In genomic region chr2:84019519-84020305, GRCm38 (mm10) we compare ENCODE assay signal across 11 mouse cellular contexts. TPM values are rescaled to one million over a fixed set of nuclear protein-coding genes. Genes with fewer than 3 reads are reported as not detected.
DNase-seq lines count a peak whose midpoint lies in the region; ATAC-seq lines count a peak whose summit lies in the region.
"Had no signal": no experiment of that assay in that cellular context is flagged by ENCODE, and none has a peak within 500 bp of the region (broad histone marks: within the 10 kb centered on the region; RNA-seq: fewer than 3 reads in every experiment).

No protein-coding gene starts in this region.

- no peak overlapping the region for H3K4me2 ChIP-seq in embryonic facial prominence, embryonic 14.5 days (ENCODE audit: low read depth, low read length)
- H3K4me2 ChIP-seq in intestine, embryonic 15.5 days (replicated peaks) = no peak overlapping the region
- H3K4me2 ChIP-seq in liver, embryonic 16.5 days (ENCODE audit: low read depth, low read length) = no peak overlapping the region
- H3K4me2 ChIP-seq: neural tube, embryonic 13.5 days had no signal

- ATAC-seq in embryonic facial prominence, embryonic 14.5 days (ENCODE audit: low read depth) = no peak
- peak; percentile 78 for ATAC-seq in intestine, embryonic 15.5 days
- peak; percentile 67 for ATAC-seq in liver, embryonic 16.5 days (ENCODE audit: low read depth)

- H3K36me3 ChIP-seq in embryonic facial prominence, embryonic 14.5 days (ENCODE audit: control insufficient read depth, insufficient read depth, low read length) = no peaks in the 10 kb centered on the region
- no peaks in the 10 kb centered on the region for H3K36me3 ChIP-seq in embryonic facial prominence, embryonic 10.5 days (replicated peaks)
- no peaks in the 10 kb centered on the region for H3K36me3 ChIP-seq in intestine, embryonic 15.5 days
- no peaks in the 10 kb centered on the region for H3K36me3 ChIP-seq in liver, embryonic 16.5 days (ENCODE audit: control insufficient read depth, insufficient read depth)
- H3K36me3 ChIP-seq in hindbrain, embryonic 10.5 days = no peaks in the 10 kb centered on the region
- H3K36me3 ChIP-seq: neural tube, embryonic 13.5 days had no signal

- peaks cover 2% of the 10 kb centered on the region; the same call in 1 of the 2 replicates for H3K4me1 ChIP-seq in embryonic facial prominence, embryonic 14.5 days (ENCODE audit: control insufficient read depth, insufficient read depth, low read length)
- 0 out of 2 replicates have a peak, but pooled peaks cover 3% of the 10 kb centered on the region for H3K4me1 ChIP-seq in embryonic facial prominence, embryonic 10.5 days
- H3K4me1 ChIP-seq in intestine, embryonic 15.5 days (replicated peaks) = no peaks in the 10 kb centered on the region; the same call in 1 of the 2 replicates
- peaks cover 8% of the 10 kb centered on the region for H3K4me1 ChIP-seq in liver, embryonic 16.5 days (ENCODE audit: control insufficient read depth, low read depth, low read length)
- H3K4me1 ChIP-seq in hindbrain, embryonic 10.5 days (replicated peaks) = no peaks in the 10 kb centered on the region
- H3K4me1 ChIP-seq: neural tube, embryonic 13.5 days had no signal

- peak; percentile 45 for DNase-seq in embryonic facial prominence, embryonic 14.5 days (ENCODE audit: low spot score)
- no peak for DNase-seq in embryonic facial prominence, embryonic 10.5 days (ENCODE audit: low spot score)
- peak; percentile 55 for DNase-seq in thymus, postnatal 0 days (ENCODE audit: low spot score)
- DNase-seq in layer of hippocampus, adult 11-12 months (ENCODE audit: low spot score) = no peak
- DNase-seq in hindbrain, embryonic 10.5 days (ENCODE audit: low spot score) = no peak
- DNase-seq in layer of hippocampus, adult 9-11 months = no peak
- DNase-seq: cerebellum, adult 11-12 months had no signal

- no peaks in the 10 kb centered on the region for H3K27me3 ChIP-seq in embryonic facial prominence, embryonic 14.5 days (replicated peaks; ENCODE audit: control insufficient read depth, insufficient read depth, low read length)
- H3K27me3 ChIP-seq in embryonic facial prominence, embryonic 10.5 days (replicated peaks; ENCODE audit: low read depth, poor library complexity, severe bottlenecking) = no peaks in the 10 kb centered on the region
- no peaks in the 10 kb centered on the region for H3K27me3 ChIP-seq in intestine, embryonic 15.5 days (replicated peaks)
- H3K27me3 ChIP-seq in liver, embryonic 16.5 days (ENCODE audit: control insufficient read depth, insufficient read depth, low read depth, low read length) = no peaks in the 10 kb centered on the region
- no peaks in the 10 kb centered on the region for H3K27me3 ChIP-seq in hindbrain, embryonic 10.5 days (ENCODE audit: insufficient read depth, poor library complexity, severe bottlenecking)
- H3K27me3 ChIP-seq: neural tube, embryonic 13.5 days had no signal

- no peaks in the 10 kb centered on the region for H3K9me3 ChIP-seq in embryonic facial prominence, embryonic 14.5 days (ENCODE audit: control insufficient read depth, low read length)
- H3K9me3 ChIP-seq in embryonic facial prominence, embryonic 10.5 days = no peaks in the 10 kb centered on the region
- no peaks in the 10 kb centered on the region for H3K9me3 ChIP-seq in intestine, embryonic 15.5 days
- H3K9me3 ChIP-seq in liver, embryonic 16.5 days (replicated peaks; ENCODE audit: control insufficient read depth, low read length) = no peaks in the 10 kb centered on the region
- no peaks in the 10 kb centered on the region for H3K9me3 ChIP-seq in hindbrain, embryonic 10.5 days
- H3K9me3 ChIP-seq: neural tube, embryonic 13.5 days had no signal

- H3K9ac ChIP-seq in embryonic facial prominence, embryonic 14.5 days (ENCODE audit: low read depth, low read length) = no peak overlapping the region
- H3K9ac ChIP-seq in intestine, embryonic 15.5 days = no peak overlapping the region
- no peak overlapping the region for H3K9ac ChIP-seq in liver, embryonic 16.5 days (ENCODE audit: low read depth, low read length)
- H3K9ac ChIP-seq: neural tube, embryonic 13.5 days had no signal

- no peak overlapping the region for H3K27ac ChIP-seq in embryonic facial prominence, embryonic 14.5 days (replicated peaks; ENCODE audit: low read depth, low read length)
- no peak overlapping the region for H3K27ac ChIP-seq in embryonic facial prominence, embryonic 10.5 days (replicated peaks)
- no peak overlapping the region for H3K27ac ChIP-seq in intestine, embryonic 15.5 days
- no peak overlapping the region for H3K27ac ChIP-seq in liver, embryonic 16.5 days (ENCODE audit: low read length)
- H3K27ac ChIP-seq in hindbrain, embryonic 10.5 days = no peak overlapping the region
- H3K27ac ChIP-seq: neural tube, embryonic 13.5 days had no signal

- no peak overlapping the region for H3K4me3 ChIP-seq in embryonic facial prominence, embryonic 14.5 days (ENCODE audit: low read depth, low read length)
- H3K4me3 ChIP-seq in embryonic facial prominence, embryonic 10.5 days = no peak overlapping the region
- no peak overlapping the region for H3K4me3 ChIP-seq in intestine, embryonic 15.5 days (replicated peaks)
- no peak overlapping the region for H3K4me3 ChIP-seq in liver, embryonic 16.5 days (ENCODE audit: low read depth, low read length)
- no peak overlapping the region for H3K4me3 ChIP-seq in hindbrain, embryonic 10.5 days
- H3K4me3 ChIP-seq: neural tube, embryonic 13.5 days had no signal

- 63% methylated on average over 8 of the region's 8 CpGs for WGBS in embryonic facial prominence, embryonic 14.5 days
- WGBS in embryonic facial prominence, embryonic 10.5 days = 73% methylated on average over 8 of the region's 8 CpGs
- WGBS in intestine, embryonic 15.5 days = 66% methylated on average over 8 of the region's 8 CpGs
- 22% methylated on average over 8 of the region's 8 CpGs for WGBS in liver, embryonic 16.5 days (ENCODE audit: insufficient replicate concordance)
- WGBS in hindbrain, embryonic 10.5 days = 78% methylated on average over 8 of the region's 8 CpGs

RNA-seq across cellular contexts. Expression of gene Gm13691, which starts 29.4 kb away (rescaled TPM):
- polyA plus RNA-seq in embryonic facial prominence, embryonic 14.5 days (2014; fragmentation: Nextera tagmentation; extraction: Ambion mirVana) = not detected in 2 replicates
- polyA plus RNA-seq in embryonic facial prominence, embryonic 10.5 days (2016; fragmentation: Nextera tagmentation; extraction: Ambion mirVana) = not detected in 2 replicates
- polyA plus RNA-seq in intestine, embryonic 15.5 days (2015; fragmentation: Nextera tagmentation; extraction: Ambion mirVana) = not detected in 2 replicates
- polyA plus RNA-seq in liver, embryonic 16.5 days (2015; fragmentation: Nextera tagmentation; extraction: Ambion mirVana) = not detected in 2 replicates
- not detected in 2 replicates for polyA plus RNA-seq in thymus, postnatal 0 days (2015; fragmentation: Nextera tagmentation; extraction: Ambion mirVana)
- polyA plus RNA-seq in hindbrain, embryonic 10.5 days (2016; fragmentation: Nextera tagmentation; extraction: Ambion mirVana) = not detected in 2 replicates
- polyA plus RNA-seq: gonadal fat pad, adult 2 months; neural tube, embryonic 13.5 days had no signal

RNA-seq across cellular contexts. Expression of gene Gm13697, which starts 35.2 kb away (rescaled TPM):
- not detected in 2 replicates for polyA plus RNA-seq in embryonic facial prominence, embryonic 14.5 days (2014; fragmentation: Nextera tagmentation; extraction: Ambion mirVana)
- not detected in 2 replicates for polyA plus RNA-seq in embryonic facial prominence, embryonic 10.5 days (2016; fragmentation: Nextera tagmentation; extraction: Ambion mirVana)
- not detected in 2 replicates for polyA plus RNA-seq in intestine, embryonic 15.5 days (2015; fragmentation: Nextera tagmentation; extraction: Ambion mirVana)
- not detected in 2 replicates for polyA plus RNA-seq in liver, embryonic 16.5 days (2015; fragmentation: Nextera tagmentation; extraction: Ambion mirVana)
- polyA plus RNA-seq in thymus, postnatal 0 days (2015; fragmentation: Nextera tagmentation; extraction: Ambion mirVana) = not detected in 2 replicates
- not detected in 2 replicates for polyA plus RNA-seq in hindbrain, embryonic 10.5 days (2016; fragmentation: Nextera tagmentation; extraction: Ambion mirVana)
- polyA plus RNA-seq: gonadal fat pad, adult 2 months; neural tube, embryonic 13.5 days had no signal

RNA-seq across cellular contexts. Expression of gene Gm13694, which starts 41.0 kb away (rescaled TPM):
- not detected in 2 replicates for polyA plus RNA-seq in embryonic facial prominence, embryonic 14.5 days (2014; fragmentation: Nextera tagmentation; extraction: Ambion mirVana)
- not detected in 2 replicates for polyA plus RNA-seq in embryonic facial prominence, embryonic 10.5 days (2016; fragmentation: Nextera tagmentation; extraction: Ambion mirVana)
- not detected in 2 replicates for polyA plus RNA-seq in intestine, embryonic 15.5 days (2015; fragmentation: Nextera tagmentation; extraction: Ambion mirVana)
- not detected in 2 replicates for polyA plus RNA-seq in liver, embryonic 16.5 days (2015; fragmentation: Nextera tagmentation; extraction: Ambion mirVana)
- polyA plus RNA-seq in thymus, postnatal 0 days (2015; fragmentation: Nextera tagmentation; extraction: Ambion mirVana) = not detected in 2 replicates
- polyA plus RNA-seq in hindbrain, embryonic 10.5 days (2016; fragmentation: Nextera tagmentation; extraction: Ambion mirVana) = not detected in 2 replicates
- polyA plus RNA-seq: gonadal fat pad, adult 2 months; neural tube, embryonic 13.5 days had no signal

RNA-seq across cellular contexts. Expression of gene Gm13696, which starts 46.8 kb away (rescaled TPM):
- polyA plus RNA-seq in embryonic facial prominence, embryonic 14.5 days (2014; fragmentation: Nextera tagmentation; extraction: Ambion mirVana) = not detected in 2 replicates
- polyA plus RNA-seq in embryonic facial prominence, embryonic 10.5 days (2016; fragmentation: Nextera tagmentation; extraction: Ambion mirVana) = not detected in 2 replicates
- polyA plus RNA-seq in intestine, embryonic 15.5 days (2015; fragmentation: Nextera tagmentation; extraction: Ambion mirVana) = not detected in 2 replicates
- not detected in 2 replicates for polyA plus RNA-seq in liver, embryonic 16.5 days (2015; fragmentation: Nextera tagmentation; extraction: Ambion mirVana)
- polyA plus RNA-seq in thymus, postnatal 0 days (2015; fragmentation: Nextera tagmentation; extraction: Ambion mirVana) = not detected in 2 replicates
- polyA plus RNA-seq in hindbrain, embryonic 10.5 days (2016; fragmentation: Nextera tagmentation; extraction: Ambion mirVana) = not detected in 2 replicates
- polyA plus RNA-seq: gonadal fat pad, adult 2 months; neural tube, embryonic 13.5 days had no signal

RNA-seq across cellular contexts. Expression of gene Gm13695, which starts 52.6 kb away (rescaled TPM):
- not detected in 2 replicates for polyA plus RNA-seq in embryonic facial prominence, embryonic 14.5 days (2014; fragmentation: Nextera tagmentation; extraction: Ambion mirVana)
- not detected in 2 replicates for polyA plus RNA-seq in embryonic facial prominence, embryonic 10.5 days (2016; fragmentation: Nextera tagmentation; extraction: Ambion mirVana)
- not detected in 2 replicates for polyA plus RNA-seq in intestine, embryonic 15.5 days (2015; fragmentation: Nextera tagmentation; extraction: Ambion mirVana)
- polyA plus RNA-seq in liver, embryonic 16.5 days (2015; fragmentation: Nextera tagmentation; extraction: Ambion mirVana) = not detected in 2 replicates
- polyA plus RNA-seq in thymus, postnatal 0 days (2015; fragmentation: Nextera tagmentation; extraction: Ambion mirVana) = not detected in 2 replicates
- not detected in 2 replicates for polyA plus RNA-seq in hindbrain, embryonic 10.5 days (2016; fragmentation: Nextera tagmentation; extraction: Ambion mirVana)
- polyA plus RNA-seq: gonadal fat pad, adult 2 months; neural tube, embryonic 13.5 days had no signal

Comparison
In these comparisons a context has a peak if more than half of its experiments do, and no peak if none do; other contexts are left out.
1. DNase-seq: peak in embryonic facial prominence, embryonic 14.5 days (single experiment) and thymus, postnatal 0 days (single experiment); none in embryonic facial prominence, embryonic 10.5 days (single experiment), layer of hippocampus, adult 11-12 months (single experiment), hindbrain, embryonic 10.5 days (single experiment) and layer of hippocampus, adult 9-11 months (single experiment).